Mouse (Mus musculus): ENCODE measurements around the gene Fpgs. TPM values are rescaled to one million over a fixed set of nuclear protein-coding genes. Genes with fewer than 3 reads are reported as not detected.
A peak's percentile ranks its signal among the peaks of the same experiment; 100 is the strongest.

Gene Fpgs
- 16.4 and 17.3 TPM in 2 replicates for polyA plus RNA-seq (2016; fragmentation: Nextera tagmentation; extraction: Ambion mirVana)

GRCm38 (mm10) chr2:32704021-32704421, at the start of gene Fpgs:
Gene Fpgs, minus strand, starts transcription at chr2:32704145.
- Histone ChIP-seq H3K27ac (no peak within 1 kb of the TSS), H3K4me2 (replicated peaks) (no peak within 1 kb of the TSS), H3K9me3 (no peaks in the 10 kb centered on the region), H3K27me3 (replicated peaks) (no peaks in the 10 kb centered on the region), H3K4me3 (no peak within 1 kb of the TSS), H3K9ac (no peak within 1 kb of the TSS), H3K36me3 (peaks cover 64% of the 10 kb centered on the region), H3K4me1 (no peaks in the 10 kb centered on the region)
- 82% methylated on average over 2 of the region's 2 CpGs for WGBS
- no peak for ATAC-seq (ENCODE audit: low FRiP score, low read depth)

- peaks cover 46% of the 10 kb centered on the region for H3K36me3 ChIP-seq
- WGBS: 64% methylated on average over 10 of the region's 10 CpGs
- H3K4me1 ChIP-seq: peaks cover 25% of the 10 kb centered on the region
- ATAC-seq (ENCODE audit: low FRiP score, low read depth): no peak
- H3K27me3 ChIP-seq (replicated peaks): no peaks in the 10 kb centered on the region
- H3K4me3 ChIP-seq: no peak overlapping the region
- H3K9ac ChIP-seq: 0 out of 2 replicates have a peak overlapping the region, but pooled peaks have one; percentile 55
- peak overlapping the region; percentile 63 for H3K4me2 ChIP-seq (replicated peaks)
- no peaks in the 10 kb centered on the region for H3K9me3 ChIP-seq
- H3K27ac ChIP-seq: no peak overlapping the region
Measured at GRCm38 (mm10) chr2:32752181-32752580, 48.2 kb upstream of the Fpgs start.

- no peak for ATAC-seq (ENCODE audit: low FRiP score, low read depth)
- H3K27me3 ChIP-seq (replicated peaks): no peaks in the 10 kb centered on the region
- no peaks in the 10 kb centered on the region for H3K9me3 ChIP-seq
- H3K36me3 ChIP-seq: peaks cover 51% of the 10 kb centered on the region
- H3K4me2 ChIP-seq (replicated peaks): peak overlapping the region; percentile 63
- peak overlapping the region; percentile 30 for H3K4me3 ChIP-seq
- peak overlapping the region; percentile 55 for H3K9ac ChIP-seq
- peaks cover 25% of the 10 kb centered on the region for H3K4me1 ChIP-seq
- WGBS: 24% methylated on average over 8 of the region's 10 CpGs
- peak overlapping the region; percentile 62 for H3K27ac ChIP-seq
Measured at GRCm38 (mm10) chr2:32751665-32752033, 47.7 kb upstream of the Fpgs start.

GRCm38 (mm10) chr2:32750887-32751664, 47.1 kb upstream of the Fpgs start:
- Histone ChIP-seq H3K36me3 (peaks cover 57% of the 10 kb centered on the region), H3K4me3 (peak overlapping the region; percentile 30), H3K27me3 (replicated peaks) (no peaks in the 10 kb centered on the region), H3K9me3 (no peaks in the 10 kb centered on the region), H3K4me1 (peaks cover 25% of the 10 kb centered on the region), H3K9ac (peak overlapping the region; percentile 55), H3K27ac (peak overlapping the region; percentile 62), H3K4me2 (replicated peaks) (peak overlapping the region; percentile 63)
- WGBS: 7% methylated on average over 31 of the region's 31 CpGs
- ATAC-seq (ENCODE audit: low FRiP score, low read depth): peak; percentile 82

GRCm38 (mm10) chr2:32750199-32750598, 46.3 kb upstream of the Fpgs start:
- Histone ChIP-seq H3K36me3 (peaks cover 65% of the 10 kb centered on the region), H3K27ac (no peak overlapping the region), H3K9me3 (no peaks in the 10 kb centered on the region), H3K4me1 (peaks cover 25% of the 10 kb centered on the region), H3K9ac (no peak overlapping the region), H3K4me3 (no peak overlapping the region), H3K4me2 (replicated peaks) (0 out of 2 replicates have a peak overlapping the region, but pooled peaks have one; percentile 63), H3K27me3 (replicated peaks) (no peaks in the 10 kb centered on the region)
- ATAC-seq (ENCODE audit: low FRiP score, low read depth): no peak
- 73% methylated on average over 7 of the region's 7 CpGs for WGBS

- Histone ChIP-seq H3K4me3 (no peak overlapping the region), H3K4me1 (peaks cover 25% of the 10 kb centered on the region), H3K27me3 (replicated peaks) (no peaks in the 10 kb centered on the region), H3K36me3 (peaks cover 65% of the 10 kb centered on the region), H3K4me2 (replicated peaks) (no peak overlapping the region), H3K27ac (no peak overlapping the region), H3K9ac (no peak overlapping the region), H3K9me3 (no peaks in the 10 kb centered on the region)
- WGBS: 91% methylated on average over 16 of the region's 16 CpGs
- ATAC-seq (ENCODE audit: low FRiP score, low read depth): no peak
Measured at GRCm38 (mm10) chr2:32749082-32749481, 45.1 kb upstream of the Fpgs start.

- no peak overlapping the region for H3K4me2 ChIP-seq (replicated peaks)
- no peaks in the 10 kb centered on the region for H3K9me3 ChIP-seq
- no peak overlapping the region for H3K27ac ChIP-seq
- peaks cover 21% of the 10 kb centered on the region for H3K4me1 ChIP-seq
- H3K4me3 ChIP-seq: no peak overlapping the region
- H3K27me3 ChIP-seq (replicated peaks): 0 out of 2 replicates have a peak, but pooled peaks cover 3% of the 10 kb centered on the region
- ATAC-seq (ENCODE audit: low FRiP score, low read depth): no peak
- H3K9ac ChIP-seq: no peak overlapping the region
- H3K36me3 ChIP-seq: peaks cover 45% of the 10 kb centered on the region
- 76% methylated on average over 15 of the region's 15 CpGs for WGBS
Measured at GRCm38 (mm10) chr2:32744272-32744982, 40.5 kb upstream of the Fpgs start.

- Histone ChIP-seq H3K9ac (peak overlapping the region; percentile 83), H3K27ac (peak overlapping the region; percentile 83), H3K4me2 (replicated peaks) (peak overlapping the region; percentile 97), H3K36me3 (peaks cover 31% of the 10 kb centered on the region), H3K9me3 (no peaks in the 10 kb centered on the region), H3K27me3 (replicated peaks) (0 out of 2 replicates have a peak, but pooled peaks cover 3% of the 10 kb centered on the region), H3K4me1 (peaks cover 21% of the 10 kb centered on the region), H3K4me3 (peak overlapping the region; percentile 79)
- ATAC-seq (ENCODE audit: low FRiP score, low read depth): peak; percentile 90
- 1% methylated on average over 18 of the region's 18 CpGs for WGBS
Measured at GRCm38 (mm10) chr2:32742173-32742531, 38.2 kb upstream of the Fpgs start.

GRCm38 (mm10) chr2:32741273-32742172, 37.6 kb upstream of the Fpgs start:
- H3K4me2 ChIP-seq (replicated peaks): peak overlapping the region; percentile 97

GRCm38 (mm10) chr2:32740916-32741272, 36.9 kb upstream of the Fpgs start, which contains the start of gene 6330409D20Rik:
Gene 6330409D20Rik, minus strand, starts transcription at chr2:32741016.
- Histone ChIP-seq H3K36me3 (peaks cover 18% of the 10 kb centered on the region), H3K9ac (peak within 1 kb of the TSS; percentile 83), H3K9me3 (no peaks in the 10 kb centered on the region), H3K4me1 (peaks cover 21% of the 10 kb centered on the region), H3K27ac (peak within 1 kb of the TSS; percentile 83), H3K27me3 (replicated peaks) (0 out of 2 replicates have a peak, but pooled peaks cover 3% of the 10 kb centered on the region), H3K4me3 (peak within 1 kb of the TSS; percentile 79), H3K4me2 (replicated peaks) (peak within 1 kb of the TSS; percentile 97)
- no peak for ATAC-seq (ENCODE audit: low FRiP score, low read depth)
- 10% methylated on average over 11 of the region's 11 CpGs for WGBS

More at GRCm38 (mm10) chr2:32741273-32742172, 37.6 kb upstream of the Fpgs start:
- peaks cover 21% of the 10 kb centered on the region for H3K4me1 ChIP-seq
- H3K36me3 ChIP-seq: peaks cover 24% of the 10 kb centered on the region
- peak; percentile 61 for ATAC-seq (ENCODE audit: low FRiP score, low read depth)
- peak overlapping the region; percentile 83 for H3K9ac ChIP-seq
- H3K27me3 ChIP-seq (replicated peaks): 0 out of 2 replicates have a peak, but pooled peaks cover 3% of the 10 kb centered on the region
- no peaks in the 10 kb centered on the region for H3K9me3 ChIP-seq
- H3K27ac ChIP-seq: peak overlapping the region; percentile 83
- H3K4me3 ChIP-seq: peak overlapping the region; percentile 79
- 2% methylated on average over 54 of the region's 58 CpGs for WGBS

- Histone ChIP-seq H3K9me3 (no peaks in the 10 kb centered on the region), H3K27me3 (replicated peaks) (0 out of 2 replicates have a peak, but pooled peaks cover 3% of the 10 kb centered on the region), H3K4me2 (replicated peaks) (no peak overlapping the region), H3K4me1 (peaks cover 26% of the 10 kb centered on the region), H3K36me3 (peaks cover 3% of the 10 kb centered on the region; the same call in 1 of the 2 replicates), H3K4me3 (no peak overlapping the region), H3K9ac (no peak overlapping the region), H3K27ac (no peak overlapping the region)
- WGBS: 76% methylated on average over 4 of the region's 4 CpGs
- no peak for ATAC-seq (ENCODE audit: low FRiP score, low read depth)
Measured at GRCm38 (mm10) chr2:32739311-32739710, 35.4 kb upstream of the Fpgs start.
